Mouse (Mus musculus): ENCODE data around the gene Fndc10. TPM values are rescaled to one million over a fixed set of nuclear protein-coding genes. Genes with fewer than 3 reads are reported as not detected.

Fndc10 gene
- polyA plus RNA-seq, 2 experiments from 2014 or later: 1.2 to 1.9 TPM

- no peak for ATAC-seq
Observed at GRCm38 (mm10) chr4:155690571-155691375, 3.4 kb upstream of the Fndc10 start.

DNA sequence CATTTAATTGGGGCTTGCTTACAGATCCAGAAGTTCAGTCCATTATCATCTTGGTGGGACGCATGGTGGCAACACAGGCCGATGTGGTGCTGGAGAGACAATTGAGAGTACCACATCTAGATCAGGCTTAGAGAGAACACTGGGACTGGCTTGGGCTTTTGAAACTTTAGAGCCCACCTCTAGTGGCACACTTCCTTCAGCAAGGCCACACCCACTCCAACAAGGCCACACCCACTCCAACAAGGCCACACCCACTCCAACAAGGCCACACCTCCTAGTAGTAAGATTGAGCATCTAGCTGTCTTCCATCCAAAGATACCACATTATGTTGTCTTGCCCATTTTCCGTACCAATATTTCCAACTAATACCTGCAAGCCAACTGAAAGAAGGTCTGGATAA lies 1.7 kb upstream of the Fndc10 start:
- no peak for ATAC-seq

GRCm38 (mm10) chr4:155694482-155695401 lies 600 bp downstream of the Fndc10 start:
- ATAC-seq: peak; percentile 91

DNA sequence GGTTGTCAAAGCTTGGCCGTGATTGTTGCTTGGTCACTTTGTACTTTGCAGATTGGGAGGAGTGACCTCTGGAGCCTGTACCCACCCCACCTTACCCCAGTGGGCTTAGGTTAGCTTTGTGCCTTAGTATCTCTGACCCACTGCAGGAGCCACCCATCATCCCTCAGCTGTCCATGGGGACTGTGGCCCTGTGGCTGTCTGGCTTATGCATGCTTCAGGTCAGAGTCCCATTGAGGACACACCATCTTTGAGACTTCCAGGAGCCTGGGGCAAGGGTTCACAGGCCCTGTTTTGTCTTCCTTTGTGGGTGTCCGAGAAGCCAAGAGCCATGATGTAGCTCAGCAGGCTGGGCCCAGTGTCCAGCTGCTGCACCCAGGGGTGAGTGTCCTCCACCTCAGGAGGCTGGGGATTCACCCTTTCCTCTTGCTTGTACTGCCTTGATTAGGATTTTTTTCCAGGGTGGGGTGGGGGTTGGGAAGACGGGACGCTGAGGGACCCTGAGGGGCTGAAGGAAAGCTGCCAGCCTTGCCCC lies 1.5 kb downstream of the Fndc10 start:
- no peak for ATAC-seq

DNA sequence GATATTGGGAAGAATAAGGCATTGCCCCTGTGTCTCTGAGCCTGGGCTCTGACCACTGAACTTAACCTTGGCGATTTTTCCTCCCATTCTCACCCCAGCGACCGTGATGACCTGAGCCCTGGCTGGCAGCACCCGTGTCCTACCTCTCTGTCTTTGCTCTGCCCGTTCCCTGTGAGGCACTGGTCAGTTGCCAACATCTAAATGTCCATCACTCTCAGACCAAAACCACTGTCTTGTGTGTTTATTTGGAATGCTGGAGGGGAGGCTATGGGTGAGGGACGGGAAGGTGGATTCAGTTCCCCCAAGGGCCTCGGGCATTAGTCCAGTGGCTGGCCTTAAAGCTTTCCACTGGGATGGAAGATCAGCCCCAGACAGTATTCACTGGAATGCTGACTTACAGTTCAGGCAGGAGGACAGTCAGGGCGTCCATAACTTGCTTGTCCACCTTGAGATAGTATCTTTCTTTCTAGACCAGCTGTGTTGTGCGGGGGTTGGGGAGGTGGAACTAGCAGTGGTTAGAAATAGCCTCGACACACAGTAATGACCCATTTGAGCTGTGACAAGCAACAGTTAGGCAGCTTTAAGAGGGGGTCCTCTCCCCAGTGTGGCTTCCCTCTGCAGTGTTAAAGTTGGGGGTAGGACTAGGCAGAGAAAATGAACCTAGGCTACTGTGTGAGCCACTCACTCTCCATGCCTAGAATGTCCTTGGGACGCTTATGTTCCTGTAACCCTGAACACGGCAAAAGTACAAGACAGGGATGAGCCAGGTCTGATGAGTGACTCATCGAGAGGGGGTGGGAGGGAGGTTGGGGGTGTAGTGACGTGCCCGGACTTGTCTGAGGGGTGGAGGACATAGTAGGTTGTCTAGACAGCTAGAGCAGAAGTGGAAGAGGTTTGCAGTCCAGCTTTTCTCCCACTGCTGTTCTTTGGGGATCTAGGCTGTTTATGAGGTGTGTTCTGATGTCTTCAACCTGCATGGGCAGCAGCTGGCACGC lies 2.4 kb downstream of the Fndc10 start:
- ATAC-seq: no peak

DNA sequence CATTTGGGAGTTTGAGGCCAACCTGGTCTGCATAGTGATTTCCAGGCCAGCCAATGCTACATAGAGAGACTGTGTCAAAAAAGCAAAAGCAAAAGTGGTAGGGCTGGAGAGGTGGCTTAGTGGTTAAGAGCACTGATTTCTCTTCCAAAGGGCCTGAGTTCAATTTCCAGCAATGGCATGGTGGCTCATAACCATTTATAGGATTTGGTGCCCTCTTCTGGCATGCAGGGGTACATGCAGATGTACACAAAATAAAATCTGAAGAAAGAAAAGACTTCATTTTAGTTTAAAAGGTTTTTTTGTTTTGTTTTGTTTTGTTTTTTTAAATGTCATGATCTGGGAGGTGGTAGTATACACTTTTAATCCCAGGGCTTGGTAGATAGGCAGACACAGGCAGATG lies 6.3 kb downstream of the Fndc10 start:
- peak; percentile 25 for ATAC-seq

DNA sequence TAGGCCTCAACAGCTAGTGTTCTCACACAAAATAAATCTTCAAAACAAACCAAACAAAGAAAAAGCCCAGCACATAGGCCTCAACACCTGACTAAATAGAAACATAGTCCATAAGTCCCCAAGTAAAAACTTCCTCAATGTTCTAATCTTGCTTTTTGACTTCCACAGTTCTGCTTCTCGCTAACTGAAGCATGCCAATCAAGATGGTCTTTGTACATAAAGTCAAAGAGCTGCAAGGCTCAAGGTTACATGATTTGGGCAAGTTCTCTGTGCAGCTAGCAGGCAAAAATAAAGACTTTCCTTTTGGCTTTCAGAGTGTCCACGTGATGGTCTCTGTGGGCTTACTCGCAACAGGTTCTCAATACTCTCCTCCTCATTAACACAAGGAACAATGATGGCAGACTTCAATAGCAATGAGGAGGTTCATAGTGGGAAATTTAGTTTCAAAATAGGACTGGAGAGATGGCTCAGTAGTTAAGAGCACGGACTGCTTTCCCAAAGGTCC lies 9.3 kb downstream of the Fndc10 start:
- no peak for ATAC-seq

DNA sequence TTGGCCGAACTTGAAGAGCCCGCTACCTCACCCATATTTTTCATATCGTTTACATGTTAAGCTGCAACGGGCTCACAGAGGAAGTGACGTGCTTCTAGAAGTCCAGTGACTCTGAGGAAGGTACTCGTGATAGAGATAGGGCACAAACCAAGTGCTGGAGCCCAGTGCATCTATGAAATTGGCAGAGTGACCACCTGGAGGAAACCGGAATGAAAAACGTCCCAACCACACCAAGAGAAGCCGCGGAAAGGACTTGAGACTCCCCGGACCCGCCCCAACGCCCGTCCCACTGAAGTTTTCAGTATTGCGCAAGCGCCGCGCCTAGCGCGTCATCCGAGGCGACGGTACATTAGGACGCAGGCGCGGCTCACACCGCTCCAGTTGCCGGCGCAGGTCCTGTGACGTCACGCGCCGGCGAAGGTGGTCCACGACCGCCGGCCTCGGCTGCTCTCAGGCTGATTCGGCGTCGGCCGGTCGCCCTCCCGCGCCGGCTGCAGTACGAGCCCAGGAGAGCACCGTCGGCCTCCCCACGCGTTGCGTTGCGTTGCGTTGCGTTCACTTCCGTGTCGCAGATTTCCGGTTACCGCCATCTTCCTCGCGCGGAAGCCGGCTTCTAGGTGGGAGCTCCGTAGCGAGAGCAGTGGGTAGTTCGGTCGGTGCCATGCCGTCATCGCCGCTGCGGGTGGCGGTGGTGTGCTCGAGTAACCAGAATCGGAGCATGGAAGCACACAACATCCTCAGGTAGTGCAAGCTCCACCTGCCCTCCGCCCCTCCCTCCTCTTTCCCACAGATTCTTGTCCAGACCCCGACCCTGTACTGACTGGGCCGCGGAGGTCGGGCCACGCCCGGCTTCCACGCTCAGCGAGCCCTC lies 10.8 kb downstream of the Fndc10 start, which contains the start of gene Ssu72:
Gene Ssu72 (plus strand): TSS at position 80 of the 871 bp plus-strand sequence.
- peak; percentile 67 for ATAC-seq

DNA sequence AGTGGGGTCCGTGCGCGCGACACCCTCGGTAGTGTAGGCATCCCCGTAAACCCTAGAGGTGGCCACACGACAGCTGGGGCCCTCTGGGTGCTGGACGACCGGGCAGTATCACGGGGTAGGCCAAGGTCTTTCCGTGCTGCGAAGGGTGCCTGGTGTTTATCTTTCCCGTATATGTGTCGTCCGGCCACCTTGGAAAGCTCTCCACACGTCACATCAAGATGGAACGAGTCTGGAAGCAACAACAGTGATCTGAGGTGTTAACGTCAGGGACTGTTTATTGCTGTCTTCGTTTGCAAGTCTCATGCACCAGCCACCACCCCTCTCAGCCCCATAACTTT lies 11.4 kb downstream of the Fndc10 start:
- ATAC-seq: peak; percentile 34

- no peak for ATAC-seq
Observed at GRCm38 (mm10) chr4:155708582-155708981, 14.4 kb downstream of the Fndc10 start.

DNA sequence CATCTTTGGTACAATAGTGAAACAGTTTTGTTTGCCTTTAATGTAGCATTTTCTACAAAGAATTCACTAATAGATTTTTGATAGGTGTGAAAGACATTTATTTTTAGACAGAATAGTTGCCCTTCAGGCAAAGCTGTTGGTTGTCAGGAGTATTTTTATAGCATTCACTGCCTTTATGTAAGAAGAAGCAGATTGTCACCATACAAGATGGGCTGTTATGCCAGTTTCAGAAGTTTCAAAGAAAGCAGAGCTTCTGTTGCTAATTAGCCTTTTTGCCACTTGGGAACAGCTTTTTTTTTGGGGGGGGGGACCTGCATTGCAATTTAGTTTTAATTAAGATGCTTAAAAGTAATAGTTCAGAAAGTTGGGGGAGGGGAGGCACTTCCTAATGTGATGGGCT lies 14.8 kb downstream of the Fndc10 start:
- ATAC-seq: no peak

DNA sequence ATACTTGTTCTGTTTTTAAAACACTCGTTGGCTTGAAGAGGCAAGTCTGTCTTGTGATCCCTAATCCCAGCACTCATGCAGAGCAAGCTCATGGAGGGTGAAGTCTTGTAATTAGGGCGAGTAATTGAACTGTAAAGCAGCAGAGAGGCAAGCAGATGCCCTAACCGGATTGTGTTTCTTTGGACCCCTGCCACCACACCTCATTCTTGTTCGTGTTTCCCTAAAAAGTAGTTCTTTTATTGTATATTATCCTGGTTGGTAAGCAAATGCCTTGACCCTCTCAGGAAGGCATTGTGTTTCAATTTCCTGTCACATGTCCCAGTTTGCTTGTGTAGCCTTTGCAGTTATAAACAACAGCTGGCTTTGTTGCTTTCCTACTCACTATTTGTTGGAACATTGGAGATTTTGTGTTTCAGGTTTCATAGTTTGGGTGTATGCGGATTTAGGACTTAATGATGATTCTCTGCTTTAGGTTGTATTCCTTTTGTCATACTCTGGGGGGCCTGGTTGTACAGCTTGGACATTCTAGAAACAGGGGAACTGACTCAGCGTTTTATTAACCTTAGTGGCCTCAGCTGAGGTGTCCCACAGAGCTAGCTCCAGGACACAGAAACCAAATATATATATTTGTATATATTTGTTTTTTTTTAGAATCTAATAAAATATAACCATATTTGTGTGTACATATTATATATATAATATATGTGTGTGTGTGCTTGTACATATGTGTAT lies 16.5 kb downstream of the Fndc10 start:
- ATAC-seq: no peak

- peak; percentile 52 for ATAC-seq
Observed at GRCm38 (mm10) chr4:155721668-155722083, 27.5 kb downstream of the Fndc10 start.

DNA sequence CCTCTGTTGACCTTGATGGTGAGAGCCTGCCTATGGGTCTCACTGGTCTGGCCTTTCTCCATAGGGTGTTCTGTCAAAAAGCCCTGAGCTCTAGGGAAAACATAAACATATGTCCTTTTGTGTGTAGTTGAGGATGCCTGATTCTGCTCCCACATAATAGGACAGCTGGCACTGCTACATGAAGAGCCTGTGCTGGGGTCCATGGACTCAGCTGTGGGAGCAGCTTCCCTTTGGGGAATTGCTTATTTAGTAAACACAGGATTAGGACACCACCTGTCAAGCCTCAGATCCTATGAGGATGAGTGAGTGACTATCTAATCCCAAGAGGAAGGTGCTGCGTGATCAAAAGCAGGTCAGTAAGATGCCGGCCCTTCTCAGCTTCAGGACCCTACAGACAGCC lies 33.9 kb downstream of the Fndc10 start:
- no peak for ATAC-seq

DNA sequence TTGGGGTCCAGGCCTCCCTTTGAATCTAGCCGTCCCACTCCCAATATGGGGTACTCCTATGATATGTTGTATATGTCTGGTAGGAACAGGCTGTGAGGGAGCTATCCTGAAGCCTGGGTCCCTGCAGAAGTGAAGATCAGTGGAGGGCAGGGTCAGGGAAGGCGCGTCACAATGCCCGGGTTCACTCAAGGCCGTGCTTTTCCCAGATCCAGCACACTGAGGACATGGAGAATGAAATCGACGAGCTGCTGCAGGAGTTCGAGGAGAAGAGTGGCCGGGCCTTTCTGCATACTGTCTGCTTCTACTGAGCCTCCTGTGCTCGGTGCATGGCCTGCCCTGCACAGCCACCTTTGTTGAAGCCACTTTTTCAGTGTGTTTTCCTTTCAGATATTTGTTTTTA lies 39.1 kb downstream of the Fndc10 start:
- no peak for ATAC-seq

GRCm38 (mm10) chr4:155734350-155734941 lies 40.3 kb downstream of the Fndc10 start, which contains the start of gene Tmem240:
Tmem240 (plus strand) TSS chr4:155734800.
- peak; percentile 82 for ATAC-seq

DNA sequence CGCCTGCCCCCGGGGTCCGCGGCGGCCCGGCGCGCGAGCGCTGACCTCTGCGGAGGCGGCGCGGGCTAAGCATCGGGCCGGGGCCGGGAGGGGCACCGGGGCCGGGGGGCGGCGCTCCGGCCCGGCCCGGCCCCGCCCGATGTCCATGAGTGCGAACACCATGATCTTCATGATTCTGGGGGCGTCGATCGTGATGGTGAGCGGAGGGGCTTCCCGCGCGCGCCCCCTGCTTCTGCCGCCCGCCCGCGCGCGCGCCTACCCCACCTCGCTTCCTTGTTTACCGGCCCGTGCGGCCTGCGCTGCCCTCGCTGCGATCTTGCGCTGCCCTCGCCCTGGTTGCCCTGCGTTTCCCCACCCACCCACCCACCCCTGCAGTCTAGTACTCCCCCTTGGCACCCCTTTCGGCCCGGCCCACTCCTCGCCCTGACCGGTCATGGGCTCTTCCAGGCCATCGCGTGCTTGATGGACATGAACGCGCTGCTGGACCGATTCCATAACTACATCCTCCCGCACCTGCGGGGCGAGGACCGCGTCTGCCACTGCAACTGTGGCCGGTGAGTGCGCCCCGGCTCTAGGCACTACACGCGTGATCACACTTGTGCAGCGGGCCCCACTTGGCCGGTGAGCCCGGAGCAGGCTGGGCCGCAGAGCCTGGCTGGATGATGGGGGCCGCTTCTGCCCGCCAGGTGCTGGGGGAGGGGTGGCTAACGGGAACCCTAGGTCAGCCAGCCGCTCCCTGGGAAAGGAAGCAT lies 41.0 kb downstream of the Fndc10 start:
- peak; percentile 6 for ATAC-seq

DNA sequence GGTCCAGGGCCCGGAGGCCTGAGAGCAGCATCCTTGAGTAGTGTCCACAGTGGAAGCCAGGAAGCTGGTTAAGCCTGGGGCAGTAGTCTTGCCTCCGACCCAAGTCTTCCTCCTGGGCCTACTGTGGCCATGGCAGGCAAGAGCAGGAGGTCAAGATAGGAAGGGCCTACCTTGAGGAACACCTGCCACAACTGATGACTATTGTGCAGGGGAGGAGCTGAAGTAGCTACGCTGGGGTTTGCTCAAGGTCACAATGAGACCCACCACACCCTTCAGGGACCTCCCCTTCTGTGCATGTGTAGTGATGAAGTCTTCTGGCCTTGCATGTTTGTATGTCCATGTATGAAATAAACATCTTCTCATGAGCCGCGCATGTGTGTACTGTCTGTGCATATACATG lies 41.6 kb downstream of the Fndc10 start:
- no peak for ATAC-seq

GRCm38 (mm10) chr4:155736421-155736820 lies 42.3 kb downstream of the Fndc10 start:
- no peak for ATAC-seq
